Mouse (Mus musculus) liver, adult 2 months (tissue): ENCODE measurements around the gene Slc9a1. TPM values are rescaled to one million over a fixed set of nuclear protein-coding genes. Genes with fewer than 3 reads are reported as not detected.

Experiments used
- DNase-seq: peaks from one replicate; pipeline ENCODE4 v3.0.0-alpha.2; 2011; ENCODE audit warnings: low read depth, low spot score; ENCODE audit errors: extremely low read depth
- H3K27ac ChIP-seq: fragments of 200-500 bp; replicated peaks from 2 replicates; pipeline ENCODE4 v1.5.1; 2012; ENCODE audit warnings: low read depth, mild to moderate bottlenecking, control low read depth, inconsistent platforms, low read length; ENCODE audit not compliant: insufficient read depth
- H3K27me3 ChIP-seq: fragments of 200-500 bp; 2 replicates; pipeline ENCODE4 v1.6.1; 2012; ENCODE audit warnings: mild to moderate bottlenecking, moderate library complexity, low read length, inconsistent platforms; ENCODE audit not compliant: control insufficient read depth, insufficient read depth
- H3K36me3 ChIP-seq: fragments of 200-500 bp; 2 replicates; pipeline ENCODE4 v1.6.1; 2012; ENCODE audit warnings: low read length, inconsistent platforms; ENCODE audit not compliant: control insufficient read depth, insufficient read depth
- H3K4me1 ChIP-seq: fragments of 200-500 bp; 2 replicates; pipeline ENCODE4 v1.6.1; 2011; ENCODE audit warnings: low read length; ENCODE audit not compliant: control insufficient read depth, insufficient read depth
- H3K4me3 ChIP-seq: fragments of 200-500 bp; 2 replicates; pipeline ENCODE4 v1.5.1; 2011; ENCODE audit warnings: low read depth, mild to moderate bottlenecking, control low read depth, low read length, moderate library complexity; ENCODE audit not compliant: insufficient read depth
- H3K79me2 ChIP-seq: fragments of 200-500 bp; 2 replicates; pipeline ENCODE4 v1.6.1; 2012; ENCODE audit warnings: inconsistent platforms, mild to moderate bottlenecking, low read length, moderate library complexity; ENCODE audit not compliant: control insufficient read depth, insufficient read depth
- H3K9ac ChIP-seq: fragments of 200-500 bp; 2 replicates; pipeline ENCODE4 v1.6.1; 2012; ENCODE audit warnings: low read depth, mild to moderate bottlenecking, control low read depth, inconsistent platforms, low read length
- CTCF ChIP-seq: fragments of 200-500 bp; IDR thresholded peaks from 2 replicates; pipeline ENCODE4 v1.5.1; 2011; ENCODE audit warnings: low read depth, low read length, control low read depth
- POLR2A ChIP-seq: fragments of 200-500 bp; IDR thresholded peaks from 2 replicates; pipeline ENCODE4 v1.6.1; 2011; ENCODE audit warnings: low read length, control low read depth; ENCODE audit not compliant: insufficient read depth; ENCODE audit errors: extremely low read depth
- WGBS: fragments of 180-500 bp; shearing (Covaris S2); methylation state at CpG from one replicate; pipeline ENCODE4 v1.1.7; 2018; 5-methylcytosine and 5-hydroxymethylcytosine counted together
- polyA plus RNA-seq: library from polyadenylated mRNA; depleted of rRNA; stranded (reverse); fragments of >200 nt; gene quantifications from 2 replicates; pipeline ENCODE4 v1.2.3, GENCODE M21; 2012; rRNA removed
- total RNA-seq: library from RNA; depleted of rRNA; stranded (reverse); fragments of >200 nt; gene quantifications from 2 replicates; pipeline ENCODE4 v1.2.3, GENCODE M21; 2014; rRNA removed

Gene Slc9a1
- 1.5 and 2.9 TPM in 2 replicates for total RNA-seq
- polyA plus RNA-seq: 5.6 and 9.2 TPM in 2 replicates

DNA sequence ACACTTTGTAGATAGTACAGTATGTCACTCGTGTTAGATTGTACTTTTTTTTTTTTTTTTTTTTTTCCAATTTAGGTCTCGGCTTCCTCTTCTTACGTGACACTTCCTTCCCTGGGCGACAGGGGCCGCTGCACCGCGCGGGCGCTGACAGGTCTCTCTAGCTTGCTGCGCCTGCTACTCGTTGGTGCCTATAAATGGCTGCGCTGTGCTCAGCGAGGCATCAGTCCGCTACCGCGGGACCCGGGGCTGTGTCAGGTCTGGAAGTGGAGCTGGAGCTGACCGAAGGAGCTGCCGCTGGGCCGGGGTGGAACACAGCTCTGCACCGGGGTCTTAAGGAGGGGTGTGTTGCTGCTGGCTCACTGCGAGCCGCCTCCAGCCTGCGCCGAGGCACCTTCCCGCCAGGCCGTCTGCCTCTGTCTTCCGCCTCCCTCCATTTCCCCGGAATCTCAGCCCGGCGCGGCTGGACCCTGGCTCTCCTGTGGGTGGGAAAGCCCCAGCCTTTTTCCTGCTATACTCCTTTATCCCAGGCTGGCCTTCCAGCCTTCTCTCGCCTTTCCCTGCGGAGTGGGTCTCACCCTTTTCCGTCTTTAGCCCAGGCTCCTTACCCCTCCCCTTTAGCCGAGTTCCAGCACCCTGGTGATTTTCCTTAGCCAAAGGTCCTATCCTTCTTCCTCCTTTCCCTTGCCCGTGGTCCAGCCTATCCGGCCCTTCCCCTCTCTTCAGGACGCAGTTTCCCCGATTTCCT is at the start of gene Slc9a1:
TSS of gene Slc9a1 (plus strand) at position 154 of the 745 bp plus-strand sequence.
- no peaks in the 10 kb centered on the region for H3K27me3 ChIP-seq
- WGBS: under 1% methylated on average over 40 of the region's 40 CpGs

DNA sequence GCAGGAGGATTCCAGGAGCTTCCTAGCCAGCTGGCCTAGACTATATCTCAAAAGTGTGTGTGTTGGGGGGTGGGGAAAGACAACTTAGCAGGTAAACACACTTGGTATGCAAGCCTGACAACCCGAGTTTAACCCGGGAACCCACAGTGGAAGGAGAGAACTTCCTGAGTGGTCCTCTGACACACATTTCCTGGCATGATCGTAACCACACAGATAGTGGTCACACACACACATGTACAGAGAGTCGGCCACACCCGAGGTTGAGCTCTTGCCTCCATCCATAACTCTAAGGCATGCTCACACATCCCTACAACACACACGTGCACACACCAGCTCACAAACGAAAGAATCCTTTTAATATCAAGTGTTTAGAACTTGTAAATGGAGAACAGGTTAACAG is 41.4 kb upstream of the Slc9a1 start:
- Histone ChIP-seq H3K4me1 (peaks cover 16% of the 10 kb centered on the region), H3K4me3 (no peak overlapping the region), H3K27me3 (no peaks in the 10 kb centered on the region), H3K9ac (no peak overlapping the region), H3K27ac (no peak overlapping the region), H3K79me2 (peaks cover 46% of the 10 kb centered on the region), H3K36me3 (peaks cover 4% of the 10 kb centered on the region)
- TF ChIP-seq CTCF: no peak
- TF ChIP-seq POLR2A: no peak
- no peak for DNase-seq
- WGBS: 67% methylated on average over 7 of the region's 7 CpGs

More for the DNA sequence above, at the start of gene Slc9a1:
- H3K79me2 ChIP-seq: peaks cover 35% of the 10 kb centered on the region; the same call in 1 of the 2 replicates
- peak; percentile 77 for DNase-seq
- peaks cover 23% of the 10 kb centered on the region for H3K4me1 ChIP-seq
- peak within 1 kb of the TSS; percentile 97 for H3K4me3 ChIP-seq
- H3K36me3 ChIP-seq: no peaks in the 10 kb centered on the region
- H3K9ac ChIP-seq: peak within 1 kb of the TSS; percentile 97
- TF ChIP-seq CTCF: peak; percentile 87
- TF ChIP-seq POLR2A: peak; percentile 100
- H3K27ac ChIP-seq: peak within 1 kb of the TSS; percentile 77

DNA sequence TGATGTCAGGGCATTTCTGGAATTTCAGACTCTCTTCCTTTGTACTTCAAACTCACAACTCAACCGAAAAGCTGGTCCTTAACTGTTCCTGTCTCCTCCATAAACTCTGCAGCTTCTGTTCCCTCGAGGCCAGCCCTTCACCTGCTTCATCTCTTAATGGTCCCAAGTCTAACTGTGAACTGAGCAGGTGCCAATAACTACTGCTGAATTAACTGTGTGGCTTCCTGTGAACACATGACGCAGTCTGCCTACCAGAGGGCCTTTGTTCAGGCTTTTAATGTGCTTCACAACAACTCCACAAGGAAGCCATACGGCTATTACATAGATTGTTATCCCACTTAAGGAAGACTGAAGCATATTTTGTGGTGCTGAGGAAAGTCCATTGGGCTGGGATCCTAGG is 39.2 kb upstream of the Slc9a1 start:
- 62% methylated on average over 4 of the region's 4 CpGs for WGBS
- DNase-seq: peak; percentile 60

DNA sequence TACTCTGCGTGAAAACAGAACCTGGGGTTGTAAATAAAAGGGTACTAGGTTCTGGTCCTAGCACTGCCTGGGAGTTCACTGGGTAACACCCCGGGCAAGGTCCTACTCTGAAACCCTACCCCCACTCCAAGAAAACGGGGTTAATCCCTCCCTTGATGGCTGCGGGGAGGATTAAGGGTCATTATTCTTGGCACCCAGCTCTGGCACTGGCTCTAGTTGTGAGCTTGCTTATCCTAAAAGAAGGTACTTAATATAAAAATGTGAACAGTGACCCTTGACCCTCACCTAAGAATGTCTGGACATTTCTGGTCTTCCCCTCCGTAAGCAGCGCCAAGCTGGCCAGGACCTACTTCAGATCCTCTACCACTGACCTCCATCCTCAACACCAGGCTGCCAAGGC is 36.2 kb upstream of the Slc9a1 start:
- Histone ChIP-seq H3K27ac (peak overlapping the region; percentile 91), H3K79me2 (peaks cover 32% of the 10 kb centered on the region), H3K9ac (no peak overlapping the region), H3K4me3 (no peak overlapping the region), H3K36me3 (no peaks in the 10 kb centered on the region), H3K4me1 (peaks cover 24% of the 10 kb centered on the region), H3K27me3 (no peaks in the 10 kb centered on the region)
- WGBS: 19% methylated on average over 6 of the region's 6 CpGs
- TF ChIP-seq POLR2A: no peak
- no peak for TF ChIP-seq CTCF
- peak; percentile 97 for DNase-seq

More for the DNA sequence above, 39.2 kb upstream of the Slc9a1 start:
- TF ChIP-seq CTCF (no peak), POLR2A (no peak)
- Histone ChIP-seq H3K79me2 (peaks cover 35% of the 10 kb centered on the region), H3K27ac (no peak overlapping the region), H3K9ac (no peak overlapping the region), H3K27me3 (no peaks in the 10 kb centered on the region), H3K4me1 (peaks cover 25% of the 10 kb centered on the region), H3K4me3 (no peak overlapping the region), H3K36me3 (no peaks in the 10 kb centered on the region)

DNA sequence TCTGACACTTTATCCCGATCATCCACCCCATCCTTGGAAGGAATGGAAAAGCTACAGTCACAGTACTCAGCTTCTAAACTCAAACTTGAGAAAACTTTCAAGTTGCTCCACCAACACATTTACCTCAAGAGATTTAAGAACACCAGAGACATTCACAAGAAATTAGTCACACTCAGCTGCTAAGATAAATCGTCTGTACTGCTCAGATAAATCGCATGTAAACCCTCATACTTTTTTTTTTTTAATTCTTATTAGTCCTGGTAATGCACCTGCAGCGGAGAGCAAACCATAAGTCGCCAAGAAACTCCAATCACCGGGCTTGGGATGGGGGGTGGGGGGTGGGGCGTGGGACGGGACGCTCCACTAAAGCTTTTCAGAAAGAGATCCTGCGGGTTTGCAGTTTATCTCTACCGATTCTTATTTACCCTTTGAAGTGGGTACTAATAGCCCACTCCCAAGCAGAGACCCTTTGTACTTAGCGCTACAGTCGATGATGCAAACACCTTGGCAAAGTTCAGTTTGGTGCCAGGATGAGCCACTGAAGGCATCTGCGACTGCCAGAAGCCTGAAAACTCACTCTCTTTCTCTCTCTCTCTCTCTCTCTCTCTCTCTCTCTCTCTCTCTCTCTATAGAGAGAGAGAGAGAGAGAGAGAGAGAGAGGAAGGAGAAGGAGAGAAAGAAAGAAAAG is 31.5 kb upstream of the Slc9a1 start:
- 12% methylated on average over 14 of the region's 14 CpGs for WGBS
- peak overlapping the region; percentile 48 for H3K27ac ChIP-seq

More for the DNA sequence above, 31.5 kb upstream of the Slc9a1 start:
- TF ChIP-seq POLR2A: no peak
- TF ChIP-seq CTCF: no peak
- Histone ChIP-seq H3K79me2 (peaks cover 5% of the 10 kb centered on the region; the same call in 1 of the 2 replicates), H3K4me1 (peaks cover 11% of the 10 kb centered on the region), H3K9ac (peak overlapping the region; percentile 53), H3K27me3 (no peaks in the 10 kb centered on the region), H3K36me3 (no peaks in the 10 kb centered on the region), H3K4me3 (peak overlapping the region; percentile 66)
- peak; percentile 75 for DNase-seq
